Mouse (Mus musculus) left cerebral cortex, postnatal 10 days (tissue): ENCODE results near the gene Hibch. TPM values are rescaled to one million over a fixed set of nuclear protein-coding genes. Genes with fewer than 3 reads are reported as not detected.
A peak's percentile ranks its signal among the peaks of the same experiment; 100 is the strongest.
"Not testable (repeated sequence)": the region's sequence is repeated elsewhere in the genome, so short reads cannot be mapped to it uniquely, and the experiment has no call there.

Experiments
- DNase-seq, 2 experiments: peaks; one replicate each; pipeline ENCODE4 v3.0.0; 2021 to 2022; ENCODE audit warnings: low spot score in 2 of 2, mixed read lengths in 1 of 2; ENCODE audit errors: extremely low spot score in 1 of 2
- intact Hi-C: fragments of 180-260 bp; cut with DNase I; formaldehyde crosslinking; loops from one replicate; pipeline ENCODE4 v1.15.1; 2025
- total RNA-seq, 2 experiments: library from RNA; stranded (reverse); gene quantifications; 2 replicates each; pipeline ENCODE4 v1.2.3; 2021

The Hibch gene
- 10 to 100 TPM; 11.9 to 13.3 TPM for total RNA-seq

DNA sequence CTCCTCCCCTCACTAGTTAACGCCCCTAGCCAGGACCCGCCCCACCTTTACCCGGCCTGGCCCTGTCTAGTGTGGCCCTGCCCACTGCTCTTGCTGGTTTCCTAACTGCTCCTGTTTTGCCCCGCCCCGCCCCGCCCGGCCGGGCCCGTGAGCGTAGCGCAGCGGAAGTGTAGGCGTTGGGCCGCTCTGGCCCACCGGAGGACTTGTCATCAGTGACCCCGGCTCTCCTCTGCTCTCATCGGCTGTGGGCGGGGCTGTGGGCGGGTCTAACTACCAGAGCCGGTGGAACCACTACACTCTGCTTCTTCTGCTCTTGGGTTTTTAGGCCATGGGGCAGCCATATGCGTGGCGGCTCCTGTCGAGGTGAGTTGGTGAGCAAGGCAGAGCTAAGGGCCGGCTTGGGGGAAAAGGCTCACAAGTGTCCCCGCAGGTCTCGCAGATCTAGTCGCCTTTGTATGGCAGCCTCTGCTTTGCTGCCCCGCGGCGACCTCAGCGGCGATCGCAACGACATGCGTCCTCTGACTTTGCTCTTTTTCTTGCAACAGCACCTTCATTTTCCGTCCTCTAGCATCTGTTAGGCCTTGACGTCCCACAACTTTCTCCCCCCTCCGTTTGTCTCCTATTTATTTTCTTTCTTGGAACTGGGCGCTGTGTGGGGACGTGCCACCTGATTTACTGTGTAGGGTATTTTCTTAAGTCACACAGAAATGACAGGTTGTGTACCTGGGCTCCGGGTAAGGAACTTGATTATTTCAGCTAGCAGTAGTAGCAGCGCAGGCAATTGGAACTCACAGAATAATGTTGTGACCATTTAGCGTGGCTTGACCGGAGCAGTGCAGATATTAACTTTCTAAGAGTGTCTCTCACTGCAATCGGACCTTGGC lies at the start of gene Hibch:
Gene Hibch (plus strand): TSS at position 148 of the 884 bp plus-strand sequence.
- intact Hi-C loops = no loop called here
- peak; percentile 94 to 99 for DNase-seq

DNA sequence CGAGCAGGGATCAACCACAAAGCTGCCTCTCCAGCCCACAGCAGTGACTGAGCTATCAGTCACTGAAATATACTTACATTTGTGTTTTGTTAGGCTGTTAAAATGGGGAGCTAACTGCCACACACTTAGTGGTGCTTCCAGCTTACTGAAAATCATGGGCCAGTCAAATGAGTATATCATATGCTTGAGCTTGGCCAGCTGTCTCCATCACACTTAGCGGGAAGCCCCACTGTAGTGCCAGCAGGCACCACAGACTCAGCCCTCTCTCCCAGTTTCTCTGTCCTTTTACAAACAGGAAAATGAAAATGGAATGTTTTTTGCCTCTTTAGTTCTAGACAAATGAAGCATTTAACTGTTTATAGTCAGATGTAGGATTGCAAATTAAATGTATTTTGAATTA lies 48.8 kb upstream of the Hibch start:
- intact Hi-C loops = no loop called here
- peak in 1 of 2 experiments; percentile 21 for DNase-seq

DNA sequence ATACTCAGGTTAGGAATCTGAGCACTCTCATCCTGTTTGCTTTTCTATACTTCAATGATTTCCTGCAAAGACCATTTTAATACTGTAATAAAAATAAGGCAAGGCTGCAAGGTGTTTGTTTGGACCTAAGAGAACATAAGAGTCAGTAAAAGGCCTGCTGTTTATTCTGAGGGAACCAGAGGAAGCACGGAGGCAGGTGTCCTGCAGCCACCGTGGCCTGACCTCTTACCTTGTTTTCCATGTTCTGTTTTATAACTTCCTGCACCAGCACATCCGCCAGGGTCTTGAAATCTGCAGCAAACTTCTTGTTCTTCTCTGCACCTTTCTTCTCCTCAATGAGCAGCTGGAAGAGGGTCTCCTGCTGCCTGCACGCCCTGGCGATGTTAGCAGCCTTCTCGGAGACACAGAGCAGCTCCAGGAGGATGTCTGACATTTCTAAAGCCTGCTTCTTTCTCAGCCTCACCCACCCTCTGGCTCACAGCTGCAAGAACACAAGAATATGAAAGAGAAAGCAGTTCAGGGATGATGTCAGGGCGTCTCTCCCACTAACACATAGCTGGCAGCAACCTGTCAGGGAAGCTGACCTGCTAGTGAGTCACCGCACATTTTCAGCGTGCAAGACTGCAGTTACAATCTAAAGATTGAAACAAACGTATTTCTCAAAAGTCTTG lies 45.5 kb upstream of the Hibch start:
- intact Hi-C loops = no loop called here
- peak in 1 of 2 experiments; percentile 25 for DNase-seq

DNA sequence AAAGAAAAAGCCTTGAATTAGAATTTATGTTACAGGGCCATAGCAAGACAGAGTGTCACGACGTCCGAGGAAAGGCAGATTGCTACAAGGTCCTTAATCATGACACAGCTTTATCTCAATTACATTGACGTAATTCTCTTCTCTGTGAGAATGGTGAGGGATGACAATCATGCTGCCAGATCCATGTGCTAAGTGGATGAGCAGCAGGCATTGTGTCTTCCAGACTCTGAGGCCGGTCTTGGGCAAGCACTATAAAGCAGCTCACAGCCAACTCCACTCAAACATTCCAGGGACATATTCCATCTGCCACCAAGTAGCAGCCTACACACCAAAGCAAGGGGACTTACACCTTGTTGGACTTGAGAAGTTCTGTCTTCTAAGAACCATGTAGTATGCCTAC lies 45.0 kb upstream of the Hibch start:
- DNase-seq = no peak
- intact Hi-C loops = no loop called here

DNA sequence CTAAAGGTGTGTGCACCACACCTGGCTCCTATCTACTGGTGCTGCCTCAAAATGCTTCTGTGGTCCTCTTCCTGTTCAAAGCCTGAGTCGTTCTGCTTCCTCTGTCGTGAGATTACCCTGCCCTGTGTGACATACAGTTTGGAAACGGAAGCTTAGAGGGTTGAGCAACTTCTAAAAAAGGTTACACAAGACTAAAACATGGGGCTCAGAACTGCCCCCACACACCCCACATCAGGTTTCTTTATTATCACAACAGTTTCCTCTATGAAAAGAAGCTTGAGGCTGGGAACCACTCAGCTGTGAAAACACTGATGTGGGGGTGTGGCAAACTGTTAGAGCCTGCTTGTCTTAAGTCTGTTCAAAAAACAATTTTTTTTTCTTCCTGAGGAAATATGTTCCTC lies 44.4 kb upstream of the Hibch start:
- intact Hi-C loops = no loop called here
- peak in 1 of 2 experiments; percentile 25 for DNase-seq

DNA sequence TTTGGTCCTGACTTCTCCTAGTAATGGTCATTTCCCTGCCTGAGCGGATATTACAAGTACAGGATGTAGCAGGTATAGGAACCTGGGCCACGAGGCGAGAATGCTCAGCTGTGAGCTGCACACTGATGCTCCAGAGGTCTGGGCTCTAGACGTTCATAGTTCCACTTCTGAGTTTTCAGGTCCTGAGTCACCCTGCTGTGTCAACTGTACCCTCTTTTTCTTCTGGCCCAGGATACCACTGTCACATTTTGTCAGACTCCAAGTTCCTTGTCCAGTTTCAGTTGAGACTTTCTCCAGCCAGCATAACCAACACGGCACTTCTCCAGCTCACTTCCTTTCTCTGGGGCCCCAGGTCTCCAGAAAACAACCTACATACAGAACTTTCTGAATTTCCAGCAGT lies 43.1 kb upstream of the Hibch start:
- DNase-seq = no peak
- intact Hi-C loops = no loop called here

DNA sequence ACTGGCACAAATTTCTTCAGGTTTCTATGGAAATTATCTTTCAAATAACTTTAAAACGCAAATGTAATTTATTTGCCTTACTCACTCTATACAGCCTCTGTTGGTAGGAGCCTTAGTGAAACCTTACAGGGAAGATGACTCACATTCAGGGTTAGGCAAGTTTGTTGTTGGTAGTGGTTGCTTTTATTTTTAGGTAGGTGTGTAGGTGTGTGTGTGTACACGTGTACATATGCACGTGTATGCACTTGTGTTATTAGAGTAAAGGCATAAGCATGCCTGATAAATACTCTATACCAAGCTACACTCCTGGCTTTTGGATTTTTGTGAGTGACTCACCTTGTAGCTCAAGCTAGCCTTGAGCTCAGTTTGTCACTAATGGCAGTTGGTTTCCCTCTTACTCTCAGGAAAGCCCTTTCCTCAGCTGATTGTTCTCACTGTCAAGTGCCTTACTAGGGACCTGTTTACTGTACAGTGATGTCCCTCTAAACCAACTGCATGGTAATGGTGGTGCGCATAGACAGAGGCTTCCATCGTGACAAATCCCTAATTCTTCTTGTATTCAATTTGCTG lies 42.2 kb upstream of the Hibch start:
- no peak for DNase-seq
- intact Hi-C loops = no loop called here

DNA sequence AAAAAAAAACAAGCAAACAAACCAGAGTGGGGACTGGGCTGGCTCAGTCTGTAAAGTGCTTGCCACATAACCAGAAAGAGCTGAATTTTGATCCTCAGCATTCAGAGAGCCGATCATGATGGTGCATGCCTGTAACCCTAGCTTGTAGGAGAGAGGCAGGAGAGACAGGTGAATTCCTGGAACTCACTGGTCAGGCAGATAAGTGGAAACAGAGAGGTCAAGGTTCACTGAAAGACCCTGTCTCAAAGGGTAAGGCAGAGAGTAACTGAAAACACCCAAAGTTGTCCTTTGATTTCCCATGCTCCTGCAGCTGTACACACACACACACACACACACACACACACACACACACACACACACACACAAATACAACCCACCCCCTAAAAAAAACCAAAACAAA lies 39.7 kb upstream of the Hibch start:
- DNase-seq = no peak
- intact Hi-C loops = no loop called here

DNA sequence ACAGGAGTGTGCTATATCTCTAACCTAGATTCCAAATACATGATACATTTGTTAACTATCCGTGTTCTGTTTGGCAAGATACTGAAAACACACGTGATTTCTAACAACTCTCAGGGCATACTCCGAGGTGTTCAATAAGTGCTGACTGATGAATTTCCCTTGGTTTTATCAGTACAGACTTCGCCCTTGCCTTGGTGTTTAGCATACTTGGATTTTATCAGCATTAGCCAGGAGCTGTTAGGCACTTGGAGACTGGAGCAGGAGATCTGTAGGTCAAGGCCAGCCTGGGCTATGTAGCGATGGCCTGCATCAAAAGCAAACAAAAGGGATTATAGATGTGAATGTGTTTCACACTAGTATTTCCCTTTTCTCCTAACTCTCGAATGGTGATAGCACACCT lies 36.3 kb upstream of the Hibch start:
- intact Hi-C loops = no loop called here
- DNase-seq = no peak

DNA sequence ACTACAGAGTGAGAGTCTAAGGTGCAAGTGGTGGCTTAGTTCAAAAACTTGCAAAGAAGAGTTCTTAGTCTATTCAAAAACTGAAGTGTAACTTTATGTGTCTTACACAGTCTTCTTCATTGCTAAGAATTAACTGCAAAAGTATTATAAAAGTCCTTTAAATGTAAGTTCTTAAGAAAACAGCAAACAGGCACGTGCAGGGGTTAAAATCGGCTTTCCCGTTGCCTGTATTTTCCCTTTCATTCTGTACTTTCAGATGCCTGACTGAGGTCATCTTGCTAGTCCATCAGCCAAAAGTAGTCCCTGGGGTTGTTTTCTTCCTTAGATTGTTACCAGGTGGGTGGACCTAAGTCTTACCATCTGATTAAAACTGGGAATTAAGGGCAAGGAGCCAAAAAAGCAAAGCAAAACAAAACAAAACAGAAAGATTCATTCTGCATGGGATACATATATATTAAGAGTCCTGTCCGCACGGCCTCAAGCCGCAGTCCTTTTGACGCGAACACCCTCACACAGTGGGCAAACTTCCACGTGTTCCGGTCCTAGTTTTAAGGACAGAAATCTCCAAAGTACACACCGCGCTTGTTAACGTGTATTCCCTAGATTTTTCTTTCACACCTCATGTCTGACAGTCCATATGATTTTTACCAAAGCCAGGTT lies 28.4 kb upstream of the Hibch start:
- intact Hi-C loops = no loop called here

DNA sequence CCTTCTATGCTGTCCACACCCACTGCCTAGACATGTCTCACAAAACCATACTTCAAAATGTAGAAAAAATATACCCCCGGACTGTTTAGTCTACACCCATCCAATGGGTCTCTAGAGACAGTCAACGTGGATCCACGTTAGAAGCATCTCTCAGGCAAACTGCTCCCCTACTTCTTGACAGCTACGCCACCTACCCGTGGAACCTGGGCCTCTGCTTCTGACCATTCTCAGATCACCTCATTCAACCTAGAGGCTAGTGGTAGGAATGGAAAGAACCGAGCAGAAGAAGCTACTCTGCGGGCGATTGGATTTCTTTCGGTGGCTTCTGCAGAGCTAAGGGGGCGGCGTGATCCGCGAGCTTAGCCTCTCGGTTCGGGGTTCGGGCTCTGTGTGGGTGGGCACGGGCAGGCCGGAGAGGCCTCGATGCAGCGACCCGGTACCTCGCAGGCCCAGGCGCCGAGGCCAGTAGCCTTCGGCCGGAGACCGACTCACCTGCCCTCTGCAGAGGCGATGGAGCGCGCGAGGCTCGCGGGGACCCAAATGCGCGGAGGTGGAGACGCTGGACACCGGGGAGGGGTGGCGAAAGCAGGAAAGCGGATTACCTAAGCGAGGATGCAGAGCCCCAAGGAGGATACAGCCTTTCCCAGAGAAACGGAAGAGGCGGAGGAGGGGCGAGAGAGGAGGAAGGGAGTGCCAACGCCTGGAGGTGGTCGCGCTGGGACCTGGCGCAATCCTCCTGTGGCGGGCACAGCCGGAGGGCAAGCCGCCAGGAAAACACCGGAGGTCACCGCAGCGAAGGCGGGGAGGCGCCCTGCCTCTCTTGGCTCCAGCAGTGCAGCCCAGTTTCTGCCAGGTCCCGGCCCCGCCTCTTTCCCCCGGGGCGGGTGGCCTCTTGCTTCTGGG lies 27.6 kb upstream of the Hibch start, which contains the start of gene Inpp1:
Gene Inpp1 (minus strand): TSS at position 779 of the 903 bp plus-strand sequence.
- intact Hi-C loops = no loop called here
- DNase-seq = peak; percentile 59 to 88

More for the DNA sequence above, 28.4 kb upstream of the Hibch start:
- DNase-seq = peak in 1 of 2 experiments; percentile 32

DNA sequence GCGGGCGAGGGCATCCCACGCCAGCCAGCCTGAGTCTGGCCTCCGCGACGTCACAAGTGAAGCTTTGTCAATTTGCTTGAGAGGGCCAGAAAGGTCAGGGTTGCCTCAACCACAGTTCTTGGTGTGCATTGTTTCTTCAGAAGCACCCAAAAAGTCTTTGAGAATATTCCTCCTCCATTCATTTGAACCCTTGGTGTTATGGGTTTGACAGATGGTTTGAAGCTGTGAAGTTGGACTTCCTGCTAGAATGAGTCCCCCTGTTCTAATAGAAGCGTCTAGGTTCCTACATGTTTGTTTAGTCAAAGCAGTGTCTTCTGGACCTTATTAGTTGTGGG lies 26.9 kb upstream of the Hibch start:
- intact Hi-C loops = no loop called here

DNA sequence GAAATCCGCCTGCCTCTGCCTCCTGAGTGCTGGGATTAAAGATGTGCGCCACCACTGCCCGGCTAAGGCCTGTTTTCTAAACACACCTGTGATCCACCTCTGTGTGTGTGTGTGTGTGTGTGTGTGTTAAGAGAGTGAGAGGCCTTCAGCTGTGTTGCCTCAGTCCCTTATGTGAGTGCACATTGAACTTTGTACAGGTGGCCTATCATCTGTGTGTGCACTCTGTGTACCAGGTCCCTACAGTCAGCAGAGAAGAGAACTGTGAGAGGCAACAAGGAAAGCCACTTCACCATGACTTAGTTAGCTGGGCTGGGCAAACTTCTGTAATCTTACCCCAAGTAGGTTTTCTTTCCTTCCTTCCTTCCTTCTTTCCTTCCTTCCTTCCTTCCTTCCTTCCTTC lies 5.6 kb upstream of the Hibch start:
- intact Hi-C loops = no loop called here
- no peak for DNase-seq

More for the DNA sequence above, 26.9 kb upstream of the Hibch start:
- DNase-seq = no peak

DNA sequence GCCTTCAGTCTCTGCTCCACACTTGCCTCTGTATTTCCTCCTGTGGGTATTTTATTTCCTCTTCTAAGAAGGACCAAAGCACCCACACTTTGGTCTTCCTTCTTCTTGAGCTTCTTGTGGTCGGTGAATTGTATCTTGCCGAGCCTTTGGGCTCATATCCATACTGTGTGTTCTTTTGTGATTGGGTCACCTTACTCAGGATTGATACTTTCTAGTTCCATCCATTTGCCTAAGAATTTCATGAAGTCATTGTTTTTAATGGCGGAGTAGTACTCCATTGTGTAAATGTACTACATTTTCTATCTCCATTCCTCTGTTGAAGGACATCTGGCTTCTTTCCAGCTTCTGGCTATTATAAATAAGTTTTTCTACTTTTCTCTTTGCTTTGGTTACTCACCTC lies 375 bp upstream of the Hibch start:
- DNase-seq = no peak
- intact Hi-C loops = no loop called here

DNA sequence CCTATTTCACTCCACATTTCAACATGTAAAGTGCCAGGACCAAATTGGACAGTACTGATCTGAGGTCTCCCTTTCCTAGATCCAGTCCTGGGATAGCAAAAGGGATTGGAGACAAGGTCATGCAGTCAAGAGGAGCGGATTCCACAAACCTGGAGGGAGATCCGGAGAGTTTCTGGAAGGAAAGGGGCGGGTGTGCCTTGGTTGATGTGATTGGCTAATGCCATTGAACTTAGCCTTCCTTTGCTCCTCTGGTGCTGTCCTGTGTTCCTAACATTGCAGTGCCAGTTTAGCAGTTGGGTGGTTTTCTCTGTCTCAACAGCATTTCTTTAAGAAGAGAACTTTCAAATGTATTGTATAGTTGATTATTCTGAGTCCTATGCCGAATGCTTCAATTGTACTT lies 1.8 kb downstream of the Hibch start:
- DNase-seq = no peak
- intact Hi-C loops = no loop called here

DNA sequence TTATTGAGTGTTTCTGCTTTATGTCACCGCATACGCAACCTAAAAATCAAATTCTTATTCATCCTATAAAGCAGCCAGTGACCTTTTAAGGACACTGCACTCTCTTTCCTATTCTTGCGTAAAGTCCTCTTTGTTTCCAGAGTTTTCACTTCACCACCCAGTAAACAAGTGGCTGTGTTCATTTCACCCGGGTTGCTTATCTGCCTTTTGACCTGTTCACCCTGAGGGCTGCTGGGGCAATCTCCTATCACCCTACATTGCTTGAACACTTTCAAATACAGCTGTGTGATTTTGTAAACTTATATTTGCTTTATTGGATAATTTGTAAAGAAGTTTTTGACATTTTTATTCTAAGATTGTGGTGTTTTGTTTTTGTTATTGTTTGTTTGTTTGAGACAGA lies 4.7 kb downstream of the Hibch start:
- no peak for DNase-seq
- intact Hi-C loops = no loop called here

DNA sequence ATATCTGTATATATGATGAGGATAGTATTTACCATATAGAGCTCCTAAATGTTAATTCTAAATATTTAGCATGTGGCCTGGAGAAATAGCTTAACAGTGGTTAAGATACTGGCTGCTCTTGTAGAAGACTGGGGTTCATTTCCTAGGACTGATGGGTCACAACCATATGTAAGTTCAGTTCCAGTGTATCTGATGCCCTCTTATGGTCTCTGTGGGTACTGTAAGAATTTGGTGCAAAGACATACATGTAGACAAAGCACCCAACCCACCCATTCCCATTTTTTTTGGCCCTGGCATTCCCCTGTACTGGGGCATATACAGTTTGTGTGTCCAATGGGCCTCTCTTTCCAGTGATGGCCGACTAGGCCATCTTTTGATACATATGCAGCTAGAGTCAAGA lies 9.3 kb downstream of the Hibch start:
- intact Hi-C loops = not testable (repeated sequence)
- peak in 1 of 2 experiments; percentile 16 for DNase-seq

DNA sequence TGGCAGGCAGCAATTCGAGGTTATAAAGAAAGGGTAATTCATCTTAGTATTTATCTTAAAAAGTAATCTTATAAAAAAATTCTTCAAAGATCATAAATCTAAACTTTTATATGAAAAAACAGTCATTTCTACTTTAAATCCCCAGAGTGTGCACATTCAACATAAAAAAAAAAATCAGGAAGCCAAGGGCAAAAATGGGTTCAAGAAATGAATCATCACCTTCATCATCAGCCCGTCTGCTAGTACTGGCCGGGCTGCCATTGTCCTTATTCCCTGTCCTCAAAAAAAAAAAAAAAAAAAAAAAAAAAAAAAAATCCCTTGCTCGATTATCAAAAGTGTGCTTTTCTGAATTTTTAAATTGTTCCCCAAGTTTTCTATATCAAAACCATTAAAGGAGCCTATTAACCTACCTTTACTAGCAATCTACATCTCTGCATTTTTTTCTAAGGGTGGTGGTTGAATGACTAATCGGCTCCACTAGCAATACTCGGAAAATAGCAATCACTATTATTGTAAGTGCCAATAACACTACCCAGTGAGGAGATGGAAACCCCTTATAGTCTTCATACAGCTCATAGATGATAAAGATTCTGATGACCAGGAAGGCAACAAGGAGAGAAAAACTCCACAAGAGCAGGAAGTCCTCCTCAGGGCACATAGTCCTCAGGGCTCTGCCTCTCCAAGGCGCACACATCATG lies 11.3 kb downstream of the Hibch start:
- no peak for DNase-seq
- intact Hi-C loops = no loop called here
